Mouse (Mus musculus) stomach, postnatal 0 days (tissue): ENCODE measurements around the gene Mamdc4. TPM values are rescaled to one million over a fixed set of nuclear protein-coding genes. Genes with fewer than 3 reads are reported as not detected.

ENCODE experiments used
- ATAC-seq: fragments of 200-750 bp; cut with Nextera tagmentation; 2 replicates; pipeline ENCODE4 v1.8.0; 2017; ENCODE audit not compliant: low FRiP score, low TSS enrichment
- DNase-seq: peaks from one replicate; pipeline ENCODE4 v3.0.0-alpha.2; 2016; ENCODE audit warnings: low spot score
- H3K27ac ChIP-seq: fragments of 300-500 bp; sonication (generic); replicated peaks from 2 replicates; pipeline ENCODE4 v1.5.1; 2014; ENCODE audit warnings: mild to moderate bottlenecking, control low read depth
- H3K27me3 ChIP-seq: fragments of 300-500 bp; sonication (generic); 2 replicates; pipeline ENCODE4 v1.6.1; 2014; ENCODE audit warnings: low read length; ENCODE audit not compliant: control insufficient read depth, insufficient read depth
- H3K36me3 ChIP-seq: fragments of 300-500 bp; sonication (generic); 2 replicates; pipeline ENCODE4 v1.6.1; 2014; ENCODE audit warnings: low read length, mixed read lengths; ENCODE audit not compliant: control insufficient read depth, insufficient read depth
- H3K4me1 ChIP-seq: fragments of 300-500 bp; sonication (generic); replicated peaks from 2 replicates; pipeline ENCODE4 v1.6.1; 2014; ENCODE audit warnings: antibody characterized with exemption; ENCODE audit not compliant: control insufficient read depth, insufficient read depth
- H3K4me2 ChIP-seq: fragments of 300-500 bp; sonication (generic); replicated peaks from 2 replicates; pipeline ENCODE4 v1.6.1; 2014; ENCODE audit warnings: low read depth, mild to moderate bottlenecking, control low read depth, moderate library complexity
- H3K4me3 ChIP-seq: fragments of 300-500 bp; sonication (generic); 2 replicates; pipeline ENCODE4 v1.5.1; 2014; ENCODE audit warnings: low read depth, low read length, control low read depth
- H3K9ac ChIP-seq: fragments of 300-500 bp; sonication (generic); 2 replicates; pipeline ENCODE4 v1.6.1; 2014; ENCODE audit warnings: mild to moderate bottlenecking, low read length, control low read depth, mixed read lengths
- H3K9me3 ChIP-seq: fragments of 300-500 bp; sonication (generic); 2 replicates; pipeline ENCODE4 v1.6.1; 2016; ENCODE audit warnings: low read length; ENCODE audit not compliant: control insufficient read depth
- CTCF ChIP-seq: IDR thresholded peaks from 2 replicates; pipeline ENCODE4 v1.5.1; 2016; ENCODE audit warnings: antibody characterized with exemption, low read depth, mild to moderate bottlenecking, moderate library complexity
- EP300 ChIP-seq: optimal IDR thresholded peaks from 2 replicates; pipeline ENCODE3; 2016; ENCODE audit warnings: antibody characterized with exemption
- WGBS: fragments of 180-500 bp; shearing (Covaris S2); extraction: QIAGEN DNeasy Blood & Tissue Kit; methylation state at CpG from one replicate; pipeline ENCODE4 v1.1.7; 2014; 5-methylcytosine and 5-hydroxymethylcytosine counted together
- polyA plus RNA-seq: library from polyadenylated mRNA; unstranded; fragments of >200 nt; fragmentation: Nextera tagmentation; extraction: Ambion mirVana; gene quantifications from 2 replicates; pipeline ENCODE4 v1.2.1, GENCODE M21; 2015

Mamdc4 gene
- polyA plus RNA-seq, 1 experiment from 2014 or later, result 0.55 TPM

- 26% methylated on average over 5 of the region's 5 CpGs for WGBS
- H3K36me3 ChIP-seq, result no peaks in the 10 kb centered on the region
- no peak overlapping the region for H3K4me2 ChIP-seq
- TF ChIP-seq CTCF (peak; percentile 81), EP300 (no peak)
- H3K27ac ChIP-seq, result no peak overlapping the region
- ATAC-seq (no peak), DNase-seq (no peak)
- no peaks in the 10 kb centered on the region for H3K27me3 ChIP-seq
- no peaks in the 10 kb centered on the region for H3K4me1 ChIP-seq
- no peaks in the 10 kb centered on the region for H3K9me3 ChIP-seq
- H3K4me3 ChIP-seq, result no peak overlapping the region
- H3K9ac ChIP-seq, result no peak overlapping the region
Observed at GRCm38 (mm10) chr2:25551186-25551585, 23.5 kb downstream of the Mamdc4 start.

GRCm38 (mm10) chr2:25549021-25549991 lies 25.3 kb downstream of the Mamdc4 start:
- ATAC-seq, result no peak
- H3K27ac ChIP-seq, result no peak overlapping the region
- H3K27me3 ChIP-seq, result no peaks in the 10 kb centered on the region
- H3K9me3 ChIP-seq, result no peaks in the 10 kb centered on the region
- TF ChIP-seq EP300 (no peak), CTCF (no peak)
- H3K36me3 ChIP-seq, result no peaks in the 10 kb centered on the region
- no peak overlapping the region for H3K4me3 ChIP-seq
- H3K9ac ChIP-seq, result no peak overlapping the region
- H3K4me1 ChIP-seq, result no peaks in the 10 kb centered on the region
- no peak overlapping the region for H3K4me2 ChIP-seq
- no peak for DNase-seq
- WGBS, result 62% methylated on average over 9 of the region's 9 CpGs

- peak within 1 kb of the TSS; percentile 61 for H3K27ac ChIP-seq
- DNase-seq, result peak; percentile 99
- H3K9me3 ChIP-seq, result no peaks in the 10 kb centered on the region
- H3K27me3 ChIP-seq, result no peaks in the 10 kb centered on the region
- WGBS, result 2% methylated on average over 48 of the region's 48 CpGs
- peak within 1 kb of the TSS; percentile 79 for H3K4me2 ChIP-seq
- H3K4me1 ChIP-seq, result no peaks in the 10 kb centered on the region
- TF ChIP-seq CTCF (no peak), EP300 (peak; percentile 86)
- ATAC-seq, result peak; percentile 100
- peak within 1 kb of the TSS; percentile 76 for H3K4me3 ChIP-seq
- H3K9ac ChIP-seq, result peak within 1 kb of the TSS; percentile 80
- no peaks in the 10 kb centered on the region for H3K36me3 ChIP-seq
Observed at GRCm38 (mm10) chr2:25546811-25547491, 27.7 kb downstream of the Mamdc4 start, which contains the start of gene Traf2. TSS of gene Traf2 (minus strand) at chr2:25546940.

GRCm38 (mm10) chr2:25545996-25546810 lies 28.4 kb downstream of the Mamdc4 start:
- Histone ChIP-seq H3K4me2 (peak overlapping the region; percentile 79), H3K36me3 (no peaks in the 10 kb centered on the region), H3K27ac (peak overlapping the region; percentile 61), H3K4me3 (peak overlapping the region; percentile 76), H3K4me1 (no peaks in the 10 kb centered on the region), H3K27me3 (no peaks in the 10 kb centered on the region), H3K9me3 (no peaks in the 10 kb centered on the region), H3K9ac (peak overlapping the region; percentile 80)
- TF ChIP-seq CTCF (no peak), EP300 (no peak)
- DNase-seq, result no peak
- peak; percentile 64 for ATAC-seq
- WGBS, result 5% methylated on average over 40 of the region's 43 CpGs

GRCm38 (mm10) chr2:25541644-25542367 lies 32.8 kb downstream of the Mamdc4 start:
- 0 out of 2 replicates have a peak, but pooled peaks cover 2% of the 10 kb centered on the region for H3K36me3 ChIP-seq
- no peak overlapping the region for H3K9ac ChIP-seq
- no peaks in the 10 kb centered on the region for H3K4me1 ChIP-seq
- no peaks in the 10 kb centered on the region for H3K27me3 ChIP-seq
- no peak for DNase-seq
- ATAC-seq, result no peak
- H3K4me3 ChIP-seq, result no peak overlapping the region
- no peaks in the 10 kb centered on the region for H3K9me3 ChIP-seq
- 75% methylated on average over 10 of the region's 10 CpGs for WGBS
- no peak overlapping the region for H3K4me2 ChIP-seq
- no peak for TF ChIP-seq CTCF
- TF ChIP-seq EP300, result no peak
- no peak overlapping the region for H3K27ac ChIP-seq
